Mouse (Mus musculus) hindbrain, embryonic 15.5 days (tissue): ENCODE data around the gene Higd2a. TPM values are rescaled to one million over a fixed set of nuclear protein-coding genes. Genes with fewer than 3 reads are reported as not detected.

Source experiments
- ATAC-seq: fragments of 200-750 bp; cut with Nextera tagmentation; 2 replicates; pipeline ENCODE4 v1.8.0; 2017; ENCODE audit warnings: low read depth, moderate number of reproducible peaks, moderate TSS enrichment; ENCODE audit not compliant: low FRiP score
- H3K27ac ChIP-seq: fragments of 300-500 bp; sonication (generic); replicated peaks from 2 replicates; pipeline ENCODE4 v1.5.1; 2015; ENCODE audit warnings: mild to moderate bottlenecking, inconsistent platforms
- H3K27me3 ChIP-seq: fragments of 300-500 bp; sonication (generic); 2 replicates; pipeline ENCODE4 v1.6.1; 2015; ENCODE audit warnings: control low read depth, inconsistent platforms
- H3K36me3 ChIP-seq: fragments of 300-500 bp; sonication (generic); 2 replicates; pipeline ENCODE4 v1.6.1; 2015; ENCODE audit warnings: control low read depth, inconsistent platforms
- H3K4me1 ChIP-seq: fragments of 300-500 bp; sonication (generic); replicated peaks from 2 replicates; pipeline ENCODE4 v1.6.1; 2015; ENCODE audit warnings: control low read depth, inconsistent platforms
- H3K4me2 ChIP-seq: fragments of 300-500 bp; sonication (generic); 2 replicates; pipeline ENCODE4 v1.6.1; 2015; ENCODE audit warnings: moderate library complexity, mild to moderate bottlenecking, inconsistent platforms
- H3K4me3 ChIP-seq: fragments of 300-500 bp; sonication (generic); 2 replicates; pipeline ENCODE4 v1.5.1; 2015; ENCODE audit warnings: mild to moderate bottlenecking, inconsistent platforms
- H3K9ac ChIP-seq: fragments of 300-500 bp; sonication (generic); 2 replicates; pipeline ENCODE4 v1.6.1; 2015; ENCODE audit warnings: inconsistent platforms
- H3K9me3 ChIP-seq: fragments of 300-500 bp; sonication (generic); 2 replicates; pipeline ENCODE4 v1.6.1; 2016; ENCODE audit warnings: control low read depth, inconsistent platforms
- WGBS: fragments of 180-500 bp; shearing (Covaris S2); methylation state at CpG from one replicate; pipeline ENCODE4 v1.1.7; 2015; 5-methylcytosine and 5-hydroxymethylcytosine counted together
- polyA plus RNA-seq: library from polyadenylated mRNA; unstranded; fragments of >200 nt; fragmentation: Nextera tagmentation; extraction: Ambion mirVana; gene quantifications from 2 replicates; pipeline ENCODE4 v1.2.1, GENCODE M21; 2015

The Higd2a gene
- 255 and 261 TPM in 2 replicates for polyA plus RNA-seq

- Histone ChIP-seq H3K9me3 (no peaks in the 10 kb centered on the region), H3K27ac (peak within 1 kb of the TSS; percentile 96), H3K4me1 (peaks cover 33% of the 10 kb centered on the region), H3K27me3 (no peaks in the 10 kb centered on the region), H3K4me2 (peak within 1 kb of the TSS; percentile 77), H3K36me3 (peaks cover 16% of the 10 kb centered on the region), H3K9ac (peak within 1 kb of the TSS; percentile 97), H3K4me3 (peak within 1 kb of the TSS; percentile 95)
- peak; percentile 97 for ATAC-seq
- WGBS = under 1% methylated on average over 51 of the region's 51 CpGs
Measured at GRCm38 (mm10) chr13:54589996-54590951, at the start of gene Higd2a, which contains the start of gene Nop16. Higd2a (plus strand) TSS chr13:54590207. Nop16 (minus strand) TSS chr13:54590090.

- H3K4me2 ChIP-seq = no peak overlapping the region
- H3K4me3 ChIP-seq = no peak overlapping the region
- H3K9ac ChIP-seq = no peak overlapping the region
- H3K27me3 ChIP-seq = no peaks in the 10 kb centered on the region
- no peak overlapping the region for H3K27ac ChIP-seq
- WGBS = 91% methylated on average over 7 of the region's 7 CpGs
- no peaks in the 10 kb centered on the region for H3K9me3 ChIP-seq
- ATAC-seq = no peak
- peaks cover 71% of the 10 kb centered on the region for H3K36me3 ChIP-seq
- no peaks in the 10 kb centered on the region for H3K4me1 ChIP-seq
Measured at GRCm38 (mm10) chr13:54548036-54548435, 42.0 kb upstream of the Higd2a start.

GRCm38 (mm10) chr13:54556176-54556575, 33.8 kb upstream of the Higd2a start:
- Histone ChIP-seq H3K4me3 (no peak overlapping the region), H3K36me3 (peaks cover 86% of the 10 kb centered on the region), H3K4me1 (no peaks in the 10 kb centered on the region), H3K9me3 (no peaks in the 10 kb centered on the region), H3K27me3 (no peaks in the 10 kb centered on the region), H3K4me2 (no peak overlapping the region), H3K27ac (no peak overlapping the region), H3K9ac (no peak overlapping the region)
- WGBS = 93% methylated on average over 9 of the region's 9 CpGs
- ATAC-seq = no peak

- Histone ChIP-seq H3K4me2 (no peak overlapping the region), H3K27ac (no peak overlapping the region), H3K36me3 (peaks cover 80% of the 10 kb centered on the region), H3K27me3 (no peaks in the 10 kb centered on the region), H3K9ac (no peak overlapping the region), H3K4me1 (no peaks in the 10 kb centered on the region), H3K4me3 (no peak overlapping the region), H3K9me3 (no peaks in the 10 kb centered on the region)
- no peak for ATAC-seq
- 89% methylated on average over 3 of the region's 3 CpGs for WGBS
Measured at GRCm38 (mm10) chr13:54556796-54557195, 33.2 kb upstream of the Higd2a start.

- no peaks in the 10 kb centered on the region; the same call in 1 of the 2 replicates for H3K4me1 ChIP-seq
- H3K9me3 ChIP-seq = no peaks in the 10 kb centered on the region
- H3K27me3 ChIP-seq = no peaks in the 10 kb centered on the region
- H3K9ac ChIP-seq = no peak overlapping the region
- H3K36me3 ChIP-seq = peaks cover 77% of the 10 kb centered on the region
- no peak overlapping the region for H3K4me2 ChIP-seq
- H3K27ac ChIP-seq = no peak overlapping the region
- ATAC-seq = no peak
- no peak overlapping the region for H3K4me3 ChIP-seq
- 94% methylated on average over 1 of the region's 1 CpGs for WGBS
Measured at GRCm38 (mm10) chr13:54557652-54558051, 32.4 kb upstream of the Higd2a start.

GRCm38 (mm10) chr13:54559656-54560055, 30.4 kb upstream of the Higd2a start:
- Histone ChIP-seq H3K27me3 (no peaks in the 10 kb centered on the region), H3K4me1 (peaks cover 15% of the 10 kb centered on the region), H3K27ac (no peak overlapping the region), H3K36me3 (peaks cover 64% of the 10 kb centered on the region), H3K9me3 (no peaks in the 10 kb centered on the region), H3K9ac (no peak overlapping the region), H3K4me2 (no peak overlapping the region), H3K4me3 (no peak overlapping the region)
- no peak for ATAC-seq
- WGBS = 94% methylated on average over 2 of the region's 2 CpGs

- H3K36me3 ChIP-seq = peaks cover 62% of the 10 kb centered on the region
- ATAC-seq = no peak
Measured at GRCm38 (mm10) chr13:54560608-54561007, 29.4 kb upstream of the Higd2a start.

GRCm38 (mm10) chr13:54562562-54562961, 27.4 kb upstream of the Higd2a start:
- H3K27ac ChIP-seq = no peak overlapping the region
- peaks cover 15% of the 10 kb centered on the region for H3K4me1 ChIP-seq
- peaks cover 45% of the 10 kb centered on the region for H3K36me3 ChIP-seq
- no peak for ATAC-seq
- no peaks in the 10 kb centered on the region for H3K9me3 ChIP-seq
- H3K4me3 ChIP-seq = no peak overlapping the region
- H3K4me2 ChIP-seq = no peak overlapping the region
- no peaks in the 10 kb centered on the region for H3K27me3 ChIP-seq
- H3K9ac ChIP-seq = no peak overlapping the region
- WGBS = 79% methylated on average over 7 of the region's 7 CpGs

More at GRCm38 (mm10) chr13:54560608-54561007, 29.4 kb upstream of the Higd2a start:
- H3K27me3 ChIP-seq = no peaks in the 10 kb centered on the region
- H3K9ac ChIP-seq = no peak overlapping the region
- H3K9me3 ChIP-seq = no peaks in the 10 kb centered on the region
- no peak overlapping the region for H3K27ac ChIP-seq
- no peak overlapping the region for H3K4me3 ChIP-seq
- no peak overlapping the region for H3K4me2 ChIP-seq
- 93% methylated on average over 7 of the region's 7 CpGs for WGBS
- peaks cover 15% of the 10 kb centered on the region for H3K4me1 ChIP-seq

GRCm38 (mm10) chr13:54564232-54565200, 25.5 kb upstream of the Higd2a start:
- peak overlapping the region; percentile 80 for H3K27ac ChIP-seq
- H3K4me2 ChIP-seq = peak overlapping the region; percentile 72
- no peaks in the 10 kb centered on the region for H3K27me3 ChIP-seq
- peaks cover 15% of the 10 kb centered on the region for H3K4me1 ChIP-seq
- H3K4me3 ChIP-seq = peak overlapping the region; percentile 69
- peak overlapping the region; percentile 82 for H3K9ac ChIP-seq
- WGBS = 11% methylated on average over 41 of the region's 45 CpGs
- no peaks in the 10 kb centered on the region for H3K9me3 ChIP-seq
- peak; percentile 11 for ATAC-seq
- H3K36me3 ChIP-seq = peaks cover 26% of the 10 kb centered on the region

GRCm38 (mm10) chr13:54565201-54565581, 24.8 kb upstream of the Higd2a start, which contains the start of gene 4833439L19Rik:
4833439L19Rik (minus strand) TSS chr13:54565435.
- peak; percentile 97 for ATAC-seq
- WGBS = 0% methylated on average over 27 of the region's 27 CpGs
- H3K9ac ChIP-seq = peak within 1 kb of the TSS; percentile 82
- H3K36me3 ChIP-seq = peaks cover 19% of the 10 kb centered on the region
- no peaks in the 10 kb centered on the region for H3K9me3 ChIP-seq
- H3K4me1 ChIP-seq = peaks cover 15% of the 10 kb centered on the region
- H3K4me2 ChIP-seq = peak within 1 kb of the TSS; percentile 72
- H3K27ac ChIP-seq = peak within 1 kb of the TSS; percentile 80
- H3K27me3 ChIP-seq = no peaks in the 10 kb centered on the region
- H3K4me3 ChIP-seq = peak within 1 kb of the TSS; percentile 69

GRCm38 (mm10) chr13:54565594-54566345, 24.2 kb upstream of the Higd2a start:
- no peak overlapping the region for H3K9ac ChIP-seq
- no peak; the same call in 1 of the 2 replicates for ATAC-seq
- 38% methylated on average over 8 of the region's 8 CpGs for WGBS

More at GRCm38 (mm10) chr13:54565594-54566345, 24.2 kb upstream of the Higd2a start:
- Histone ChIP-seq H3K27me3 (no peaks in the 10 kb centered on the region), H3K4me3 (peak overlapping the region; percentile 69), H3K4me2 (peak overlapping the region; percentile 72), H3K9me3 (no peaks in the 10 kb centered on the region), H3K27ac (peak overlapping the region; percentile 80), H3K4me1 (peaks cover 15% of the 10 kb centered on the region), H3K36me3 (peaks cover 13% of the 10 kb centered on the region)
